Mouse (Mus musculus): ENCODE results near the gene U2af2.

GRCm38 (mm10) chr7:5033818-5034217 lies 28.1 kb upstream of the U2af2 start, which contains the start of gene 4632433K11Rik:
- TF ChIP-seq CTCF (IDR thresholded peaks at IDR 0.05; ENCODE audit: low read depth, low read length) (no peak), POLR2A (IDR thresholded peaks at IDR 0.05; ENCODE audit: extremely low read depth, insufficient read depth, low read length) (no peak)
